Mouse (Mus musculus): Measurements from ENCODE around the gene Pde1b. TPM values are rescaled to one million over a fixed set of nuclear protein-coding genes. Genes with fewer than 3 reads are reported as not detected.
A peak's percentile ranks its signal among the peaks of the same experiment; 100 is the strongest.

The Pde1b gene
- polyA plus RNA-seq, 1 experiment, result 2.8 TPM

- Histone ChIP-seq H3K27ac (ENCODE audit: insufficient read depth, low read depth, low read length) (peak overlapping the region; percentile 77), H3K4me3 (ENCODE audit: insufficient read depth, low read depth, low read length) (peak overlapping the region; percentile 27)
- 57% methylated on average over 1 of the region's 1 CpGs for WGBS
These were observed 33.0 kb downstream of the Pde1b start for GRCm38 (mm10) chr15:103535786-103536185.

GRCm38 (mm10) chr15:103536456-103536855 lies 33.6 kb downstream of the Pde1b start:
- H3K4me3 ChIP-seq (ENCODE audit: insufficient read depth, low read depth, low read length), result peak overlapping the region; percentile 69
- no peak for TF ChIP-seq CTCF (conservative IDR thresholded peaks at IDR 0.05; ENCODE audit: insufficient read depth, insufficient read length, low read depth, low read length)

More at GRCm38 (mm10) chr15:103535786-103536185, 33.0 kb downstream of the Pde1b start:
- Histone ChIP-seq H3K27me3 (replicated peaks; ENCODE audit: control insufficient read depth, insufficient read depth, low read length) (no peaks in the 10 kb centered on the region), H3K4me1 (ENCODE audit: control insufficient read depth, insufficient read depth, low read length) (0 out of 2 replicates have a peak, but pooled peaks cover under 1% of the 10 kb centered on the region), H3K36me3 (ENCODE audit: control insufficient read depth, insufficient read depth, low read length) (no peaks in the 10 kb centered on the region)
- no peak for DNase-seq
- TF ChIP-seq POLR2A (IDR thresholded peaks at IDR 0.05; ENCODE audit: low read depth, low read length) (no peak), CTCF (conservative IDR thresholded peaks at IDR 0.05; ENCODE audit: insufficient read depth, insufficient read length, low read depth, low read length) (no peak)

GRCm38 (mm10) chr15:103537011-103537821 lies 34.4 kb downstream of the Pde1b start:
- no peak for DNase-seq
- WGBS, result 5% methylated on average over 37 of the region's 37 CpGs
- no peaks in the 10 kb centered on the region for H3K36me3 ChIP-seq (ENCODE audit: control insufficient read depth, insufficient read depth, low read length)
- H3K4me1 ChIP-seq (ENCODE audit: control insufficient read depth, insufficient read depth, low read length), result 0 out of 2 replicates have a peak, but pooled peaks cover 3% of the 10 kb centered on the region
- peak overlapping the region; percentile 92 for H3K27ac ChIP-seq (ENCODE audit: insufficient read depth, low read depth, low read length)
- no peaks in the 10 kb centered on the region for H3K27me3 ChIP-seq (replicated peaks; ENCODE audit: control insufficient read depth, insufficient read depth, low read length)
- no peak for TF ChIP-seq CTCF (conservative IDR thresholded peaks at IDR 0.05; ENCODE audit: insufficient read depth, insufficient read length, low read depth, low read length)
- no peak for TF ChIP-seq POLR2A (IDR thresholded peaks at IDR 0.05; ENCODE audit: low read depth, low read length)
- H3K4me3 ChIP-seq (ENCODE audit: insufficient read depth, low read depth, low read length), result peak overlapping the region; percentile 69

More at GRCm38 (mm10) chr15:103536456-103536855, 33.6 kb downstream of the Pde1b start:
- DNase-seq, result no peak
- WGBS, result 49% methylated on average over 2 of the region's 2 CpGs
- Histone ChIP-seq H3K27me3 (replicated peaks; ENCODE audit: control insufficient read depth, insufficient read depth, low read length) (no peaks in the 10 kb centered on the region), H3K27ac (ENCODE audit: insufficient read depth, low read depth, low read length) (peak overlapping the region; percentile 92), H3K36me3 (ENCODE audit: control insufficient read depth, insufficient read depth, low read length) (no peaks in the 10 kb centered on the region), H3K4me1 (ENCODE audit: control insufficient read depth, insufficient read depth, low read length) (0 out of 2 replicates have a peak, but pooled peaks cover 3% of the 10 kb centered on the region)

GRCm38 (mm10) chr15:103537822-103538213 lies 35.0 kb downstream of the Pde1b start, which contains the start of gene Ppp1r1a:
Gene Ppp1r1a, minus strand, starts transcription at chr15:103538003.
- 0 out of 2 replicates have a peak, but pooled peaks cover 3% of the 10 kb centered on the region for H3K4me1 ChIP-seq (ENCODE audit: control insufficient read depth, insufficient read depth, low read length)
- no peaks in the 10 kb centered on the region for H3K36me3 ChIP-seq (ENCODE audit: control insufficient read depth, insufficient read depth, low read length)
- 2% methylated on average over 36 of the region's 36 CpGs for WGBS
- peak; percentile 61 for DNase-seq
- peak within 1 kb of the TSS; percentile 69 for H3K4me3 ChIP-seq (ENCODE audit: insufficient read depth, low read depth, low read length)
- no peaks in the 10 kb centered on the region for H3K27me3 ChIP-seq (replicated peaks; ENCODE audit: control insufficient read depth, insufficient read depth, low read length)
- TF ChIP-seq POLR2A (IDR thresholded peaks at IDR 0.05; ENCODE audit: low read depth, low read length) (no peak), CTCF (conservative IDR thresholded peaks at IDR 0.05; ENCODE audit: insufficient read depth, insufficient read length, low read depth, low read length) (no peak)
- peak within 1 kb of the TSS; percentile 92 for H3K27ac ChIP-seq (ENCODE audit: insufficient read depth, low read depth, low read length)

- 0 out of 2 replicates have a peak, but pooled peaks cover 3% of the 10 kb centered on the region for H3K4me1 ChIP-seq (ENCODE audit: control insufficient read depth, insufficient read depth, low read length)
- no peaks in the 10 kb centered on the region for H3K27me3 ChIP-seq (replicated peaks; ENCODE audit: control insufficient read depth, insufficient read depth, low read length)
- no peaks in the 10 kb centered on the region for H3K36me3 ChIP-seq (ENCODE audit: control insufficient read depth, insufficient read depth, low read length)
- no peak for DNase-seq
- peak overlapping the region; percentile 85 for H3K27ac ChIP-seq (ENCODE audit: insufficient read depth, low read depth, low read length)
- H3K4me3 ChIP-seq (ENCODE audit: insufficient read depth, low read depth, low read length), result peak overlapping the region; percentile 45
- 61% methylated on average over 2 of the region's 2 CpGs for WGBS
- TF ChIP-seq CTCF (conservative IDR thresholded peaks at IDR 0.05; ENCODE audit: insufficient read depth, insufficient read length, low read depth, low read length) (no peak), POLR2A (IDR thresholded peaks at IDR 0.05; ENCODE audit: low read depth, low read length) (no peak)
These were observed 36.4 kb downstream of the Pde1b start for GRCm38 (mm10) chr15:103539259-103539658.

DNA sequence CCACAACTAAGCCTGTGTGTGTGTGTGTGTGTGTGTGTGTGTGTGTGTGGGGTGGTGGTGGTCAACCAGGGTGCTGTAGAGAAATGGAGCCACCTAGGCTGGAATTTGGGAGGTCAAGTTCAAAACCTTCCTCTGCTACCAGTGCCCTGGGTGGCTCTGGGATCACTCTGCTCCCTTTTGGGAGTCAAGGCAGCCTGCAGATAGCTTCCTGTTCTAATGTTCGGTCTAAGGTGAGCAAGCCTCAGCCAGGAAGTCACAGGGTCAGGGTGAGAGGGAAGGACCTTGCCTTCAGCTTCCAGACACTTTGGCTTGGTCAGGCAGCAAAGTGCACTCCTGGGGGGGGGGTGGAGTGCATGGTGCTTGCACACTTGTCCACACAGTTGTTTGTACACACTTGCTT lies 37.8 kb downstream of the Pde1b start:
- no peak overlapping the region for H3K4me3 ChIP-seq (ENCODE audit: insufficient read depth, low read depth, low read length)
- no peaks in the 10 kb centered on the region for H3K27me3 ChIP-seq (replicated peaks; ENCODE audit: control insufficient read depth, insufficient read depth, low read length)
- peak overlapping the region; percentile 85 for H3K27ac ChIP-seq (ENCODE audit: insufficient read depth, low read depth, low read length)
- no peak for TF ChIP-seq POLR2A (IDR thresholded peaks at IDR 0.05; ENCODE audit: low read depth, low read length)
- TF ChIP-seq CTCF (conservative IDR thresholded peaks at IDR 0.05; ENCODE audit: insufficient read depth, insufficient read length, low read depth, low read length), result no peak
- H3K36me3 ChIP-seq (ENCODE audit: control insufficient read depth, insufficient read depth, low read length), result no peaks in the 10 kb centered on the region
- 0 out of 2 replicates have a peak, but pooled peaks cover 3% of the 10 kb centered on the region for H3K4me1 ChIP-seq (ENCODE audit: control insufficient read depth, insufficient read depth, low read length)
- 42% methylated on average over 1 of the region's 1 CpGs for WGBS
- DNase-seq, result no peak

- Histone ChIP-seq H3K36me3 (ENCODE audit: control insufficient read depth, insufficient read depth, low read length) (no peaks in the 10 kb centered on the region), H3K27ac (ENCODE audit: insufficient read depth, low read depth, low read length) (peak overlapping the region; percentile 85), H3K27me3 (replicated peaks; ENCODE audit: control insufficient read depth, insufficient read depth, low read length) (no peaks in the 10 kb centered on the region), H3K4me3 (ENCODE audit: insufficient read depth, low read depth, low read length) (no peak overlapping the region), H3K4me1 (ENCODE audit: control insufficient read depth, insufficient read depth, low read length) (0 out of 2 replicates have a peak, but pooled peaks cover 3% of the 10 kb centered on the region)
- TF ChIP-seq POLR2A (IDR thresholded peaks at IDR 0.05; ENCODE audit: low read depth, low read length) (no peak), CTCF (conservative IDR thresholded peaks at IDR 0.05; ENCODE audit: insufficient read depth, insufficient read length, low read depth, low read length) (no peak)
- DNase-seq, result peak; percentile 82
These were observed 39.7 kb downstream of the Pde1b start for GRCm38 (mm10) chr15:103542526-103542925.
